Mouse (Mus musculus) liver, adult 2 months (tissue): ENCODE measurements at regions not wholly inside any gene's neighbourhood (a gene's known extent, or its start where the extent isn't known, plus 50 kb on each side); places are given as distances from the start of the nearest gene placed in this dataset.

Experiments
- CTCF ChIP-seq: fragments of 200-500 bp; IDR thresholded peaks from 2 replicates; pipeline ENCODE4 v1.5.1; 2011; ENCODE audit warnings: low read depth, low read length, control low read depth
- POLR2A ChIP-seq: fragments of 200-500 bp; IDR thresholded peaks from 2 replicates; pipeline ENCODE4 v1.6.1; 2011; ENCODE audit warnings: low read length, control low read depth; ENCODE audit not compliant: insufficient read depth; ENCODE audit errors: extremely low read depth

DNA sequence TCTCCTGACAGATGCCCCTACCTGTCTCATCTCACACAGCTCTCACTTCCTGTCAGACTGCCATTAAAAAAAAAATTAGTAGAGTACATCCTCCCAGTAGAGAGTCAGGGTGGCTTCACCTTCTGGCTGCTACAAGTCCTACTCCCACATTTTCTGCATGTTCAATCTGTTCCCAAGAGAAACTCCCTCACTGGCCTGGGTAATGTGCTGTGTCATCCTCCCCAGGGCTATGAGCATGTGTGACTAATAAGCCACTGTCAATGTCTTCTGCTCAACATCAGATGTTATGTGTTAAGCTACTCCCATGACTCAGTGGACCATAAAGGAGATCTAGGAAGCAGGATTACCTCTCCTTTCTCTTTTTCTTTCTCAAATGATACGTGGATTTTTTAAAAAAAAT, 652.4 kb upstream of the Frg1 start:
- TF ChIP-seq CTCF (no peak), POLR2A (no peak)
